23 mouse cellular contexts compared by ENCODE assay signal in the genomic region with DNA sequence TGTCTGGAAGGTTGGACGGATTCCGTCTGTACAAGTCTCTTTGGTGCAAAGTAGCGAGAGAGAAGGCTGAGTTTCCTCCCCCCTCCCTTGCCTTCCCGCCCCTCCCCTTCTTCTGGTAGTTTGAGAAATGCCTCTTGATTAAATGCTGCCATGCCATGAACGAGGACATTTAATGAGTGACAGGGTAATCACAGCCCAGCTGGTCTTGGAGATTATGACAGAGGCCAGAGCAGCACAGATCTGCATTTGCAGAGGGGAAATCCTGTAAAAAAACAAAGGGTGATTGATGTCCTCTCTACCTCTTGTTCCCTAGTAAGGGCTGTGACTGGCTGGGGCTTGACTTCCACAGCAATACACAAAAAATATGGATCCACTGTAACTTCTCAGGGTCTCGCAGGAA. TPM values are rescaled to one million over a fixed set of nuclear protein-coding genes. Genes with fewer than 3 reads are reported as not detected.
A peak's percentile ranks its signal among the peaks of the same experiment; 100 is the strongest.
DNase-seq lines count a peak whose midpoint lies in the region; ATAC-seq and TF ChIP-seq lines count a peak whose summit lies in the region.
"Had no signal": no experiment of that assay in that cellular context is flagged by ENCODE, and none has a peak within 500 bp of the region (broad histone marks: within the 10 kb centered on the region; RNA-seq: fewer than 3 reads in every experiment).

No protein-coding gene starts in this region.

- H3K4me3 ChIP-seq in lung, embryonic 14.5 days (ENCODE audit: low read depth, low read length) = no peak overlapping the region
- no peak overlapping the region for H3K4me3 ChIP-seq in lung, postnatal 0 days (ENCODE audit: low read depth, low read length)
- H3K4me3 ChIP-seq: embryonic facial prominence, embryonic 10.5 days; embryonic facial prominence, embryonic 12.5 days; forebrain, embryonic 13.5 days; forebrain, embryonic 15.5 days had no signal

- H3K36me3 ChIP-seq in lung, embryonic 14.5 days (ENCODE audit: insufficient read depth) = no peaks in the 10 kb centered on the region
- H3K36me3 ChIP-seq in lung, postnatal 0 days (ENCODE audit: insufficient read depth, low read length) = no peaks in the 10 kb centered on the region
- H3K36me3 ChIP-seq: embryonic facial prominence, embryonic 10.5 days; embryonic facial prominence, embryonic 12.5 days; forebrain, embryonic 15.5 days; G1E had no signal

- DNase-seq in lung, embryonic 14.5 days = peak; percentile 52
- DNase-seq in lung, postnatal 25 days (ENCODE audit: low spot score) = no peak
- DNase-seq in lung, postnatal 0 days (ENCODE audit: low spot score) = peak; percentile 64
- DNase-seq in lung, postnatal 10 days = no peak
- DNase-seq in retina, postnatal 1 day = peak; percentile 45
- DNase-seq in retina, embryonic 14.5 days (ENCODE audit: low spot score) = no peak
- peak; percentile 54 for DNase-seq in brain, embryonic 14.5 days (ENCODE audit: low read depth)
- DNase-seq: adrenal gland, adult 2 months; adrenal gland, postnatal 10 days; adrenal gland, postnatal 25 days; B cell, adult 2 months; cerebellum, adult 11-12 months; cerebellum, adult 2 months; cerebellum, adult 9-10 months; cerebellum, postnatal 10 days; cerebellum, postnatal 25 days had no signal

- ATAC-seq in lung, embryonic 14.5 days (ENCODE audit: insufficient read depth) = no peak
- ATAC-seq in lung, postnatal 0 days = peak; percentile 4; the same call in 1 of the 2 replicates
- ATAC-seq: CD4-positive, CD25-positive, alpha-beta regulatory T cell, adult 4 months; forebrain, embryonic 13.5 days; forebrain, embryonic 15.5 days had no signal

- 43% methylated on average over 6 of the region's 6 CpGs for WGBS in lung, embryonic 14.5 days
- WGBS in lung, postnatal 0 days = 54% methylated on average over 6 of the region's 6 CpGs

- H3K9me3 ChIP-seq in lung, embryonic 14.5 days (ENCODE audit: low read depth, low read length) = no peaks in the 10 kb centered on the region
- H3K9me3 ChIP-seq in lung, postnatal 0 days (ENCODE audit: low read length) = no peaks in the 10 kb centered on the region
- H3K9me3 ChIP-seq: embryonic facial prominence, embryonic 10.5 days; embryonic facial prominence, embryonic 12.5 days; forebrain, embryonic 13.5 days; forebrain, embryonic 15.5 days had no signal

- H3K27ac ChIP-seq in lung, embryonic 14.5 days (ENCODE audit: low read depth) = no peak overlapping the region
- H3K27ac ChIP-seq in lung, postnatal 0 days (ENCODE audit: low read length) = no peak overlapping the region
- H3K27ac ChIP-seq: embryonic facial prominence, embryonic 10.5 days; embryonic facial prominence, embryonic 12.5 days; forebrain, embryonic 13.5 days; forebrain, embryonic 15.5 days had no signal

- peak overlapping the region; percentile 35; the same call in 1 of the 2 replicates for H3K4me2 ChIP-seq in lung, embryonic 14.5 days
- no peak overlapping the region for H3K4me2 ChIP-seq in lung, postnatal 0 days (replicated peaks; ENCODE audit: low read depth, low read length)
- H3K4me2 ChIP-seq: embryonic facial prominence, embryonic 12.5 days; forebrain, embryonic 13.5 days; forebrain, embryonic 15.5 days had no signal

- TF ChIP-seq CTCF in lung, embryonic 14.5 days (IDR thresholded peaks at IDR 0.05; ENCODE audit: low read depth) = no peak
- TF ChIP-seq CTCF in lung, postnatal 0 days (IDR thresholded peaks at IDR 0.05) = no peak
- no peak for TF ChIP-seq CTCF in brain, embryonic 14.5 days (IDR thresholded peaks at IDR 0.05; ENCODE audit: borderline replicate concordance, extremely low read depth, insufficient read depth, insufficient read length)

- TF ChIP-seq EP300 in lung, postnatal 0 days (IDR thresholded peaks at IDR 0.05) = peak; percentile 83

- no peaks in the 10 kb centered on the region for H3K27me3 ChIP-seq in lung, embryonic 14.5 days (ENCODE audit: insufficient read depth, low read length)
- no peaks in the 10 kb centered on the region for H3K27me3 ChIP-seq in lung, postnatal 0 days (replicated peaks; ENCODE audit: insufficient read depth, low read length)
- H3K27me3 ChIP-seq: CH12.LX; forebrain, embryonic 13.5 days; forebrain, embryonic 15.5 days had no signal

- peaks cover 16% of the 10 kb centered on the region for H3K4me1 ChIP-seq in lung, embryonic 14.5 days (ENCODE audit: insufficient read depth)
- peaks cover 19% of the 10 kb centered on the region for H3K4me1 ChIP-seq in lung, postnatal 0 days (ENCODE audit: insufficient read depth, low read depth, low read length)

- H3K9ac ChIP-seq in lung, embryonic 14.5 days = no peak overlapping the region
- H3K9ac ChIP-seq in lung, postnatal 0 days (replicated peaks; ENCODE audit: low read depth) = no peak overlapping the region
- H3K9ac ChIP-seq: embryonic facial prominence, embryonic 12.5 days; forebrain, embryonic 13.5 days; forebrain, embryonic 15.5 days had no signal

- no peak for TF ChIP-seq POLR2A in brain, embryonic 14.5 days (IDR thresholded peaks at IDR 0.05; ENCODE audit: borderline replicate concordance, extremely low read depth, insufficient read depth, insufficient read length, poor library complexity, severe bottlenecking)

RNA-seq across cellular contexts. Expression of gene Gsg1, which starts 6.3 kb away (rescaled TPM):
- polyA plus RNA-seq in lung, embryonic 14.5 days (2014; fragmentation: Nextera tagmentation; extraction: Ambion mirVana) = 6.0 and 7.7 TPM in 2 replicates
- polyA plus RNA-seq in lung, postnatal 0 days (2015; fragmentation: Nextera tagmentation; extraction: Ambion mirVana) = 2.9 and 5.5 TPM in 2 replicates
- 0.27 and 0.44 TPM in 2 replicates for polyA plus RNA-seq in brain, embryonic 14.5 days (2012; rRNA removed)
- polyA plus RNA-seq: CD4-positive, CD25-positive, alpha-beta regulatory T cell, adult 4 months; G1E had no signal

RNA-seq across cellular contexts. Expression of gene Hebp1, which starts 50.0 kb away (rescaled TPM):
- polyA plus RNA-seq in lung, embryonic 14.5 days (2014; fragmentation: Nextera tagmentation; extraction: Ambion mirVana) = 2.5 and 2.7 TPM in 2 replicates
- 16.3 and 16.5 TPM in 2 replicates for polyA plus RNA-seq in lung, postnatal 0 days (2015; fragmentation: Nextera tagmentation; extraction: Ambion mirVana)
- 5.5 and 7.2 TPM in 2 replicates for polyA plus RNA-seq in brain, embryonic 14.5 days (2012; rRNA removed)

RNA-seq across cellular contexts. Expression of gene Fam234b, which starts 50.1 kb away (rescaled TPM):
- 22.4 and 25.2 TPM in 2 replicates for polyA plus RNA-seq in lung, embryonic 14.5 days (2014; fragmentation: Nextera tagmentation; extraction: Ambion mirVana)
- 5.7 and 6.1 TPM in 2 replicates for polyA plus RNA-seq in lung, postnatal 0 days (2015; fragmentation: Nextera tagmentation; extraction: Ambion mirVana)
- polyA plus RNA-seq in brain, embryonic 14.5 days (2012; rRNA removed) = 78.3 and 87.5 TPM in 2 replicates

Comparison
In these comparisons a context has a peak if more than half of its experiments do, and no peak if none do; other contexts are left out.
1. DNase-seq: peak in lung, embryonic 14.5 days (single experiment), lung, postnatal 0 days (single experiment), retina, postnatal 1 day (single experiment) and brain, embryonic 14.5 days (single experiment); none in lung, postnatal 25 days (single experiment), lung, postnatal 10 days (single experiment) and retina, embryonic 14.5 days (single experiment).